Mouse (Mus musculus) layer of hippocampus, adult 2 months (tissue): ENCODE measurements at regions not wholly inside any gene's neighbourhood (a gene's known extent, or its start where the extent isn't known, plus 50 kb on each side); places are given as distances from the start of the nearest gene placed in this dataset.

Experiments
- DNase-seq, 2 experiments: peaks; one replicate each; pipeline ENCODE4 v3.0.0; 2022; ENCODE audit warnings: low spot score in 2 of 2
- H3K27ac ChIP-seq: fragments of 200-600 bp; 2 replicates; pipeline ENCODE4 v1.8.1; 2022
- H3K4me3 ChIP-seq: fragments of 200-600 bp; 2 replicates; pipeline ENCODE4 v1.8.1; 2022; ENCODE audit warnings: mild to moderate bottlenecking
- CTCF ChIP-seq: fragments of 200-600 bp; conservative IDR thresholded peaks from 2 replicates; pipeline ENCODE4 v1.8.1; 2022; ENCODE audit warnings: antibody characterized with exemption, mild to moderate bottlenecking, moderate library complexity

DNA sequence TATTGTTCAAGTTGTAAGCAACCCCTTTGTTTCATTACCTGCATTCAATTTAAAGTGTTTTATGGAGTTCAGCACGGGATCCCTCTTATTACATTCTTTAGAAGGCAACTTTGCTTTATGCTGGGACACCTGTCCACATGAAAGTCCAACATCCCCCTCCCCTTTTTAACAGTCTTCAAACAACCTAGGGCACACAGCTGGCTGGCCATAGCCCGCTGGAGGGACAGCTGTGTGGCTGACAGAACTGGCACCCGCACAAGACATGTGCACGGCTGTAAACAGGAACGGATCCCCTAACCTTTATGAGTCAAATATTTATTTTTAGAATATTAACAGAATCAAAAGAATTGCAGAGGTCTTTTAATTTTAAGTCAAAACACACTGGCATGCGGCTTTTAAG is 230.1 kb downstream of the Gm5447 start:
- TF ChIP-seq CTCF = no peak
- H3K27ac ChIP-seq = no peak overlapping the region
- no peak for DNase-seq
- no peak overlapping the region for H3K4me3 ChIP-seq

DNA sequence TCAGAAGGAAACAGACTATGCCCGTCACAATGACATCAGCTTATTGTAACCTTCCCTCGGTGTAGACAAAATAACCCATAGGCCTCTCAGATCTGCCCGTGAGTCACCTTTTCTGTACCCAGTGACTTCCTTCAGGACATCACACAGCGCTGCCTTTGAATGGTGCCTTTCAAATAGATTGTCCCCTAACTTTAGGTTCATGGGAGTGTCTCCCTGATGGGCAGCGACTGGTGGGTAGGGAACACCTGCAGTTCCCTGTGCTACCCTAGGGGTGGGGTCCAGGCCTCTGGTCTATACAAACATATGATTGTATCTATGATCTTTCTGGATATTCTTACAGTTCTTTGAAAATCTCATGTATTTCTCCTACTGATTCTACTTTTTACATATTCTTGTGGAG is 232.4 kb downstream of the Gm5447 start:
- peak overlapping the region; percentile 4; the same call in 1 of the 2 replicates for H3K27ac ChIP-seq
- no peak for TF ChIP-seq CTCF
- DNase-seq = no peak

DNA sequence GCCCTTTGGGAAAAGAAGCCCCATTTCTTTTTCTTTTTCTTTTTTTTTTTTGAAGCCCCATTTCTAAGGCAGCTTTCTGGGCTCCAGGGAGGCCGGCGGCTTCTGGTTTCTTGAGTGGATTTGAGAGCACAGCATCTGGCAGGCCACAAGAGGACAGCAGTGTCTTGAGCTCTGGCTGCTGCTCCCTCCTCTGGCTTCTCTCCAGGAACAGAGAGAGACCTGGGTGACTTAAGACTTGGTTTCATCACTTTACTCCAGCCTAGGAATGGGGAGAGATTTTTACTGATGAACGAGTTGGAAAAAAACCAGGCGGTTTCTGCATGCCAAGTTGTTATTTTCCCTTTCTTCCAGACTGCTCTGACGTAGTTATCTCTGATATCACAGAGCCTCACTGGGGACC is 233.7 kb downstream of the Gm5447 start:
- DNase-seq = peak in 1 of 2 experiments; percentile 27
- H3K27ac ChIP-seq = peak overlapping the region; percentile 4; the same call in 1 of the 2 replicates
- TF ChIP-seq CTCF = peak; percentile 78
- no peak overlapping the region for H3K4me3 ChIP-seq

More for the DNA sequence above, 232.4 kb downstream of the Gm5447 start:
- no peak overlapping the region for H3K4me3 ChIP-seq

DNA sequence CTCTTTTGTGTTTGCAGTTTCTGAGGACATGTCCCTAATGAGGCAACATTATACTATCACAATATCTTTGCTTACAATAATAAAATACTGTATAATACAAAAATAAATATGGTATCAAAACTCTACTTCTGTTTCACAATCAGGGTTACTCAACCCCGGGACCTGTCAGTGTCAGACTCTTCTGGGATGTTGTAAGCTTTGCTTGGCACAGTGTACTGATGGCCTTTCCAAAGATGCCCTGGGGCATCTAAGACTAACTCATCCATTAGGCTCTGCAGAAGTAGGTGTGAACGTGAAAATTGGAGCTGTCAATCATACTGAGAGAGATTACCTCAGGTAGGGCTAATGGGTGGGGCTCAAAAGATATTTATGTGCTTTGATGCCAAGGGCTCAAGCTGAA is 249.0 kb downstream of the Gm5447 start:
- Histone ChIP-seq H3K4me3 (no peak overlapping the region), H3K27ac (no peak overlapping the region)
- no peak for TF ChIP-seq CTCF
- no peak for DNase-seq

DNA sequence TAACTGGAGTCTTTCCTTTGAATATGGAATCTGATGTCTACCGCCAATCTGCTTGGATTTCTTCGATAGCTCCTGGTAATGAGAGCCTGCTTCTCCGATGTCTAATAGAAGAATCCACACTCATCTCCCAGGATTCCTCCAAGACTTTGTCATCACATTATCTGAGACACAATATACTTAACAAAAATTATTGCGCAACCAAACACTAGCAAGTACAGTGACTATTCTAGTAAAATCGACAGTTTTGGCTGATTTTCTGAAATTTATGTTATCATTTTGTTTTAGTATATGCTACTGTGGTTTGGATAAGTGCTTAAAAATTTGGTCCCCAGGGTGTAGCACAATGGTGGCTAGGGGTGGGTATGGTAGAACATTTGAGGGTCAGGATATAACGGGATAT is 266.5 kb downstream of the Gm5447 start:
- no peak for DNase-seq
- no peak for TF ChIP-seq CTCF
- H3K27ac ChIP-seq = no peak overlapping the region

DNA sequence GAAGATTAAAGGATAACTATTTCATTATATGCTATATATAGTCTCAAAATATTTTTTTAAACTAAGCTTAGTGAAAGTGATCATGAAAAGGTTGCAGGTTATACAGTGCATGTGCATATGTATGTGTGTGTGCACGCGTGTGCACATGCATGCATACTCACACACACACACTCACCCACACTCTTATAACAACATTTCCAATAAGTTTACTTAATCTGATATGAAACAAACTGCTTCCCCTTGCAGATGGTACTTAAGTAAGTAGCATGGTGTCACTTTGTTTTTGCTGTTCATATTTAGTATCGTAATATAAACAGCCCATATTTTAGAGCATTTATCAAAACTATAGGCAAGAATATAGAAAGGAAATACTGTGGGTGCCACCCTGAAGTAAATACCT is 275.0 kb downstream of the Gm5447 start:
- DNase-seq = no peak
- TF ChIP-seq CTCF = no peak
- no peak overlapping the region for H3K27ac ChIP-seq
- no peak overlapping the region for H3K4me3 ChIP-seq

More for the DNA sequence above, 266.5 kb downstream of the Gm5447 start:
- H3K4me3 ChIP-seq = no peak overlapping the region

DNA sequence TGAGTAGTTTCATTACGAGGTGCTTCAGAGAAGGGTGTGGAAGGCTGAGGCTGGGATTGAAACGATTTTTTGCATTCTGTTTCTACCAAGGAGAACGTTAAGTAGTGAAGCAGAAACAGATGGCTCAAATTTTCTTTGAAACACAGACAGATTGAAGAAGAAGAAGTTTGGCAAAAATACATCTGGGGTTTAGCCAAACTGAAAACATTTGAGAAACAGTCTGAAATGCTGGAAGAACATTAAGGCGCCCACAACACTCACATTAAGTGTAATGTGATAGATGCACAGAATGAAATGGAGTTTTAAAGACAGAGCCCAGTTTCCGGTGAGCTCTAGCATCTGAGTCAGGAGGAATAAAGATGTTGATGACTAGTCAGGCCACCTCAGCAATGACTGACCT is 275.5 kb downstream of the Gm5447 start:
- no peak for TF ChIP-seq CTCF
- no peak overlapping the region for H3K4me3 ChIP-seq
- peak; percentile 14 to 69 for DNase-seq
- H3K27ac ChIP-seq = no peak overlapping the region

DNA sequence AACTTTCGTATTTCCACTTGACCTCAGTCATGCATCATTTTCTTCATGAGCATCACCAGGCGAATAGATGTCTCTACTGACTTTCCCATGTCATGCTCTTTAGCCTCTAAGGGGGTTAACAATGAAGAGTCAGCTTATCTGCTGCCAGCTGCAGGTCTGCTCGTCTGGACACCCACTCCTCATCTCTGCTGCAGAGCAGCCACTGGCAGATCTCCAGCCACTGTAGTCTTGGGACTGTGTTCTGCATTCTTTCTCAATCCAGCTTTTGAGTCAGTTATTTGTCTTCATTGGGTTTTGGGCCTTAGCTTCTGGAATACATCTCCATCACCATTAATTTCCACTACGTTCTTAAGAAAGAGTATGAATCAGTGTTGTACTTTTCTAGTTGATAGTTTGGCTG is 280.0 kb downstream of the Gm5447 start:
- H3K27ac ChIP-seq = no peak overlapping the region
- TF ChIP-seq CTCF = no peak
- DNase-seq = no peak
- no peak overlapping the region for H3K4me3 ChIP-seq

DNA sequence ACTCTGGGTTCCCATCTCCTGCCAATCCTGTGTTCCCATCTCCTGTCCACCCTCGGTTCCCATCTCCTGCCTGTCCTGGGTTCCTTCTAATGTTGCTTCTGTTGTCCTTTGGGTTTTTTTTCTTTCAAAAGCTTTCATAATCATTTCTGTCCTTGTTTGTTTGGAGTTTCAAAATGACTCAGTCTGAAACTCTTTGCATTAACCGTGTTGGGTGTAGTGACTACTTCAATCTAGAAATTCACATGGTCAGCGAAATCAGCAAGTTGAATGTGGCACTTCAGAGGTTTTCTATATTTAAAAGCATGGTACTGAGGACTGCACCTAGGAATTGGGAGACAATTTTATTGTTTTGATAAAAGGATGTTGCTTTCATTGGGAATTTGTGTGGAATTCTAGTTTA is 280.7 kb downstream of the Gm5447 start:
- no peak for TF ChIP-seq CTCF

DNA sequence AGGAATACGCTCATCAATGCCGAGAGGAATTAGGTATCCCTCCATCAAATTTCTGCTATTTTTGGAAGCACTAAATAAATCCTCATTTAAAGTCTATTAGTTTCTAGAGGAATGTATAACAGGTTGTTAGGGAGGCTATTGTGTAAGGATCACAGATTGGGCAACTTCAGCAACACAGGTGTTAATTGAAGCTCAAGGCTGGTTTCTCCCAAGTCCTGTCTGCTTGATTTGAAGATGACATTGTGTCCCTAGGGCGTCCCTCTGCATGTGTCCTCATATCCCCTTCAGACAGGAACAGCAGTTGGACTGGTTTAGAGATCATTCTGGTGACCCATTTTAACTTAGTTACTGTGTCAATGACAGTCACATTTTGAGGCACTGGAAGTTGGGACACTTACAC is 281.5 kb downstream of the Gm5447 start:
- H3K27ac ChIP-seq = no peak overlapping the region
- no peak for TF ChIP-seq CTCF
- no peak overlapping the region for H3K4me3 ChIP-seq
- no peak for DNase-seq

More for the DNA sequence above, 280.7 kb downstream of the Gm5447 start:
- Histone ChIP-seq H3K4me3 (no peak overlapping the region), H3K27ac (no peak overlapping the region)
- no peak for DNase-seq

DNA sequence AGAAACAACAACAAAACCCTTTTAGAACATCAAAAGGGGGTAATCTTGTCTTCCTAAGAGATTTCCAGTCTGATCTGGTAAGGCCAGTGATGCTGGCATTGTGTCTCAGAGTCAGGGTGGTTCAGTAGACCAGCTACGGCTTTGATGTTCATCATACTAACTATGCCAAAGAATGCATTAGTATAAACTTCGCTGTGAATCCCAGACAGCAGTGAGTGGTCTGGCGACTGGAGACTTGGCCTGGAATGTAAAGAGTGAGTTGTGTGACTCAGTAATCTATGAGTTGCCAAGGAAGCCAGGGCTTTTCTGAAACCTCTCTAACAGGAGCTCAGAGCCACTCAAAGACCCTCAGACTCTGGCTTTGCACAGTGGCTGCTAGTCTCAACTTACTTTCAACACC is 288.1 kb upstream of the Foxq1 start:
- H3K27ac ChIP-seq = no peak overlapping the region
- no peak overlapping the region for H3K4me3 ChIP-seq
- no peak for TF ChIP-seq CTCF
- DNase-seq = no peak

DNA sequence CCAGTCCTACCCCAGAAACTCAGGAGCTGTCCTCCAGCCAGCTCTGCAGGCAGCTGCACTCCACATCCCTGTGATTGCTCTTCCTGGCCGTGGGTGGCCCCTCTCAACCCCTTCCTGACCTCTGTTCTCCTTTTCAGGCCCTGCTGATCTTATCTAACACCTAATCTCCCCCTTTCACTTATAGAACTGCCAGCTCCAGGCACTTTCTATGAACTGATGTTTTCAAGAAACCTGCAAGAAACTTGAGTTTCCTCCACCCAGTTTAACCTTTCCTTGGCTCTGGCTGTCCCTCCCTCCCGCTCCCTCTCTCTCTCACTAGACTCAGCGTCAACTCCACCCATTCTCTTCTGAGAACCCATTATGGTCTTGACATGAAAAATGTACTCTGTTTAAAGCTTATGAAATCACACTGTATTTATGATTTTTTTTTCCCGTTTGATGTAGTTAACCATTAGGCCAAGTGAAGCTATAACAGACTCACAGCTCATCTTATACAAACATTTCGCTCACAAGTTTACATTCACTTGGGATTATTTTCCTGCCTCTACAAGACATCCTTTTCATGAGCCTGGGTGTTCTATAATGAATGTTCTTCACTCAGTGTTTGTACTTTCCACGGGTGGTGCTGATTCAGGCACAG is 279.8 kb upstream of the Foxq1 start:
- Histone ChIP-seq H3K4me3 (no peak overlapping the region), H3K27ac (no peak overlapping the region)
- DNase-seq = no peak
- TF ChIP-seq CTCF = no peak

DNA sequence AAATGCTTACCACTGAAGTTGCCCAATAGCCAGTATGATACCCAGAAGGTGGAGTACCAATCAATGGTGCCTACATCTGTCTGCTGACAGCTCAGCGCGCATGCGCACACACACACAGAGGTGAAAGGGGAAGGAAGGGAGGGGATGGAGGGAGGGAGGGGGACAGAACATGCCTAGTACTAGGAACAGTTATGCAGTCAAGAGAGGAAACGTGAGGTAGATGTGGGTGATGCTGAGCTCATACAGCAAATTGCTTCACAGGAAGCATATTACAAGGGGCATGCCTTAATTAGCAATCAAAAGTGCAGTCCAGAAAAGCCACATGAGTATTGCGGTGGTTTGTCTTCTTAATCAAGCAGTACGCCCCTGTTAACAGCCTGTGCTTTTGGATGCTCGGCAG is 265.3 kb upstream of the Foxq1 start:
- DNase-seq = no peak
- no peak for TF ChIP-seq CTCF
- no peak overlapping the region for H3K4me3 ChIP-seq
- H3K27ac ChIP-seq = no peak overlapping the region

DNA sequence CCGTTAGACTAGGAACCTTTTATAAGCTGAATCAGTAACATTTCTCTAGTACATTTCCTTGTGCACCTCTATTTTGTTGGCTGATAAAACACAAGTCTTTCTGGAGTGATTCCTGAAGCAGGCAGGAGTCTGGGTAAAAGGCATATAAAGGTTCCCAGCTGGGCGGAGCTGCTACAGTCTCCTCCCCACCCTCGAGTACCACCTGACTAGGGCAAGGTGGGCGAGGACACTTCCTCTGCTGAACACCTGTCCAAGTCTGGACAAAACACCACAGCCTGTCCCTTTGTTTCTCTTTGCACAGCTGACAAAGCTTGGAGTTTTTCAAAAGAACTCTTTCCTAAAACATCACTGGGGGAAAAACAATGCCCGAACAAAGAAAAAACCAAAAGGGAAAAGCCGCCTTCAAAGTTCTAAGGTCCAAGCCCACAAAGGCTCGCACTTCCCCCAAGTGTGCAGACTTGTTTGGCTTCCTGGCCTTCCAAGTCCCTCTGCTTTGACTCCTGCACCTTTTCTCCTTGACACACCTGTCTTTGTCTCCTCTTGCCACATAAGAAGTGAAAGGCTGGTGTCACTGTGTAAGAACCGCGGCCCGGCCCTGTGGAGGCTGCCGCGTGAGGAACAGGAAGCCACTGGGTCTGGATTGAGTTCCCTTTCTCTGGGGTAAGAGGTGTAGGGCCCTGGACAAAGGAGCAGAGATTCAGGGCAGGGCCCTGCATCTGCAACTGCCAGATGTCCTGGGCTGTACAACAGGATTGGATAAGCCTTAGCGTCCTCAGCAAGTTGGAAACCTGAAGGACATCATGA is 263.1 kb upstream of the Foxq1 start:
- no peak for TF ChIP-seq CTCF
- Histone ChIP-seq H3K4me3 (no peak overlapping the region), H3K27ac (no peak overlapping the region)
- DNase-seq = no peak
